Mouse (Mus musculus): ENCODE results near the gene Zw10.

DNA sequence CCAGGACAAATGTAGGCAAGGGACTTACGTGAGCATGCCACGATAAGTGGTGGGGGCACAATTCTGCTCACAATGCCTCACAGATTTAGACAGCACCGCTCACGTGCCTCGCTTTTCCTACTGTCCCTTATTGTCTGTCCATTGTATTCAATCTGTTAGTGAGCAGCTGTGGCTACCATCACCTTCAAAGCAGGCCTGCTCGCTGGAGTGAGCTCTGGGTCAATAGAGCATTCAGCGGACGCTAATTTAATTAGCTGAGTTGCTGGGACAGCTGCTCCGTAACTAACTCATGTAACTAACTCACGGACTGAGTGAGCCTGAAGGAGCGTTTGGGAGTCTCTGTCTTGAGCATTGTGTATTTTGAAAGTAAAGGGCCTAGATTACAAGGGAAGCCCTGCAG, 31.9 kb downstream of the Zw10 start:
- TF ChIP-seq CTCF (IDR thresholded peaks at IDR 0.05; ENCODE audit: extremely low read depth, insufficient read depth, insufficient read length, insufficient replicate concordance), result no peak
- TF ChIP-seq POLR2A (IDR thresholded peaks at IDR 0.05; ENCODE audit: low read depth, low read length), result no peak
